ENCODE assay signal across 23 mouse cellular contexts in the genomic region with DNA sequence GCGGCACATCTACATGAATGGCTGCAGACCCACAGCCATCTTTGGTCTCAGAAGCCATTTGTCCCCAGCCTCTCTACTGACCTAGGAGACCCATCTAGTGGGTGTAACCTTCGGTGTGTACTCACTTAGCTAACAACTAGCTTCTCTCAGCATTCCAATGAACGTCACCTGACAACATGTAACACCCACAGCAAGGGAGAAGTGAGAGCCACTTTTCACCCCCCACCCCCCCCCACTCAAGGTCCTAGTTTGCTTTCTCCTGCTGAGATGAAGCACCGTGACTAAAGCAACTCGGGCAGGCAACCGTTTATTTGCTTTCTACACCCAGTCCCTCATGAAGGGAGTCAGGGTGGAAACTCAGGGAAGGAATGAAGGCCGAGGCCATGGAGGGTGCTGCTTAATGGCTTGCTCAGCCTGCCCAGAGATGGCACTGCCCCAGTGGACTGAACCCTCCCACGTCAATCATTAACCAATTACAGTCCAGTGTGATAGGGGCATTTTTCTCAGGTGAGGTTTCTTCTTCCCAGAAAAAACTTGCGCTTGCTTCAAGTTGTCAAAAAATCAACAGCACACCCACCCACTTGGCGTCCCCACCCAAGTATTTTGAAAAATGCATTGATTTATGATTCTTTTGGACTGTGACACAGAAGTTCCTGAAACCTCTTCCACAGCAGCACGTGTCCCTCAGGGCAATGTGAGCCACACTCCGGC. TPM values are rescaled to one million over a fixed set of nuclear protein-coding genes. Genes with fewer than 3 reads are reported as not detected.
DNase-seq lines count a peak whose midpoint lies in the region; ATAC-seq and TF ChIP-seq lines count a peak whose summit lies in the region.
"Had no signal": no experiment of that assay in that cellular context is flagged by ENCODE, and none has a peak within 500 bp of the region (broad histone marks: within the 10 kb centered on the region; RNA-seq: fewer than 3 reads in every experiment).

No protein-coding gene starts in this region.

- H3K4me2 ChIP-seq in embryonic facial prominence, embryonic 13.5 days, result peak overlapping the region; percentile 7
- H3K4me2 ChIP-seq: forebrain, embryonic 12.5 days; heart, embryonic 13.5 days; hindbrain, embryonic 12.5 days had no signal

- TF ChIP-seq POLR2A in kidney, adult 2 months (IDR thresholded peaks at IDR 0.05; ENCODE audit: low read depth, low read length), result no peak
- no peak for TF ChIP-seq POLR2A in liver, adult 2 months (IDR thresholded peaks at IDR 0.05; ENCODE audit: extremely low read depth, insufficient read depth, low read length)

- ATAC-seq in embryonic facial prominence, embryonic 13.5 days (ENCODE audit: insufficient number of reproducible peaks, insufficient read depth, low FRiP score, low TSS enrichment, low read depth), result no peak
- ATAC-seq: activated CD4-positive, CD25-positive, alpha-beta regulatory T cell, adult 4 months; CD4-positive, CD25-positive, alpha-beta regulatory T cell, adult 4 months; forebrain, postnatal 0 days had no signal

- H3K27ac ChIP-seq in embryonic facial prominence, embryonic 13.5 days, result 0 out of 2 replicates have a peak overlapping the region, but pooled peaks have one; percentile 60
- H3K27ac ChIP-seq in embryonic facial prominence, embryonic 10.5 days (replicated peaks), result no peak overlapping the region
- no peak overlapping the region for H3K27ac ChIP-seq in kidney, adult 2 months (ENCODE audit: insufficient read depth, low read depth, low read length)
- H3K27ac ChIP-seq in liver, adult 2 months (replicated peaks; ENCODE audit: insufficient read depth, low read depth, low read length), result no peak overlapping the region
- H3K27ac ChIP-seq: forebrain, embryonic 12.5 days; heart, embryonic 13.5 days; hindbrain, embryonic 12.5 days had no signal

- 78% methylated on average over 12 of the region's 12 CpGs for WGBS in embryonic facial prominence, embryonic 13.5 days
- WGBS in embryonic facial prominence, embryonic 10.5 days, result 87% methylated on average over 12 of the region's 12 CpGs
- WGBS in kidney, adult 2 months, result 78% methylated on average over 12 of the region's 12 CpGs
- WGBS in liver, adult 2 months, result 67% methylated on average over 12 of the region's 12 CpGs

- H3K4me1 ChIP-seq in embryonic facial prominence, embryonic 13.5 days, result peaks cover 13% of the 10 kb centered on the region; the same call in 1 of the 2 replicates
- peaks cover 15% of the 10 kb centered on the region for H3K4me1 ChIP-seq in embryonic facial prominence, embryonic 10.5 days
- no peaks in the 10 kb centered on the region for H3K4me1 ChIP-seq in kidney, adult 2 months (ENCODE audit: control insufficient read depth, insufficient read depth, low read length)
- H3K4me1 ChIP-seq in liver, adult 2 months (ENCODE audit: control insufficient read depth, insufficient read depth, low read length), result no peaks in the 10 kb centered on the region
- H3K4me1 ChIP-seq: forebrain, embryonic 12.5 days; hindbrain, embryonic 12.5 days had no signal

- H3K9me3 ChIP-seq in embryonic facial prominence, embryonic 13.5 days, result no peaks in the 10 kb centered on the region
- H3K9me3 ChIP-seq in embryonic facial prominence, embryonic 10.5 days, result no peaks in the 10 kb centered on the region
- H3K9me3 ChIP-seq: forebrain, embryonic 12.5 days; G1E; heart, embryonic 13.5 days; hindbrain, embryonic 12.5 days had no signal

- DNase-seq in embryonic facial prominence, embryonic 10.5 days (ENCODE audit: low spot score), result no peak
- DNase-seq in kidney, adult 2 months, result peak; percentile 58
- no peak for DNase-seq in kidney, postnatal 14 days
- DNase-seq in liver, adult 2 months (ENCODE audit: extremely low read depth, low read depth, low spot score), result peak; percentile 94
- DNase-seq in liver, result no peak
- peak; percentile 15 for DNase-seq in R1 (ENCODE audit: low read depth, low spot score)
- DNase-seq in adrenal gland, adult 8-10 months, result no peak
- DNase-seq: adrenal gland, postnatal 25 days; B cell, adult 2 months; cerebellum, adult 18-20 months; cerebellum, adult 9-11 months; cerebellum, postnatal 36 days; forebrain, postnatal 0 days; gastrocnemius, postnatal 36 days; heart, adult 11 months; heart, postnatal 4 days had no signal

- H3K27me3 ChIP-seq in embryonic facial prominence, embryonic 13.5 days, result no peaks in the 10 kb centered on the region
- H3K27me3 ChIP-seq in embryonic facial prominence, embryonic 10.5 days (replicated peaks; ENCODE audit: low read depth, poor library complexity, severe bottlenecking), result no peaks in the 10 kb centered on the region
- H3K27me3 ChIP-seq in kidney, adult 2 months (replicated peaks; ENCODE audit: control insufficient read depth, insufficient read depth, low read length), result no peaks in the 10 kb centered on the region
- H3K27me3 ChIP-seq in liver, adult 2 months (ENCODE audit: control insufficient read depth, insufficient read depth, low read length), result no peaks in the 10 kb centered on the region
- H3K27me3 ChIP-seq: heart, embryonic 13.5 days; hindbrain, embryonic 12.5 days had no signal

- no peaks in the 10 kb centered on the region for H3K79me2 ChIP-seq in liver, adult 2 months (ENCODE audit: control insufficient read depth, insufficient read depth, low read length)

- peaks cover 89% of the 10 kb centered on the region for H3K36me3 ChIP-seq in embryonic facial prominence, embryonic 13.5 days
- H3K36me3 ChIP-seq in embryonic facial prominence, embryonic 10.5 days (replicated peaks), result peaks cover 99% of the 10 kb centered on the region
- H3K36me3 ChIP-seq in kidney, adult 2 months (ENCODE audit: control insufficient read depth, insufficient read depth, low read length), result no peaks in the 10 kb centered on the region
- no peaks in the 10 kb centered on the region for H3K36me3 ChIP-seq in liver, adult 2 months (ENCODE audit: control insufficient read depth, insufficient read depth, low read length)

- no peak overlapping the region for H3K9ac ChIP-seq in embryonic facial prominence, embryonic 13.5 days
- H3K9ac ChIP-seq in liver, adult 2 months (ENCODE audit: low read depth, low read length), result no peak overlapping the region
- H3K9ac ChIP-seq: forebrain, embryonic 12.5 days; forebrain, postnatal 0 days; heart, embryonic 13.5 days; hindbrain, embryonic 12.5 days had no signal

- no peak overlapping the region for H3K4me3 ChIP-seq in embryonic facial prominence, embryonic 13.5 days
- H3K4me3 ChIP-seq in embryonic facial prominence, embryonic 10.5 days, result no peak overlapping the region
- H3K4me3 ChIP-seq in kidney, adult 2 months (ENCODE audit: insufficient read depth, low read depth, low read length), result no peak overlapping the region
- H3K4me3 ChIP-seq in liver, adult 2 months (ENCODE audit: insufficient read depth, low read depth, low read length), result no peak overlapping the region
- H3K4me3 ChIP-seq: forebrain, embryonic 12.5 days; heart, embryonic 13.5 days; hindbrain, embryonic 12.5 days had no signal

- no peak for TF ChIP-seq CTCF in kidney, adult 2 months (conservative IDR thresholded peaks at IDR 0.05; ENCODE audit: insufficient read depth, insufficient read length, low read depth, low read length)
- TF ChIP-seq CTCF in liver, adult 2 months (IDR thresholded peaks at IDR 0.05; ENCODE audit: low read depth, low read length), result no peak

RNA-seq across cellular contexts. Expression of gene Dpy19l3, which starts 7.4 kb away (rescaled TPM):
- polyA plus RNA-seq in embryonic facial prominence, embryonic 13.5 days (2015; fragmentation: Nextera tagmentation; extraction: Ambion mirVana), result 36.8 and 37.2 TPM in 2 replicates
- 30.6 TPM in 2 replicates for polyA plus RNA-seq in embryonic facial prominence, embryonic 10.5 days (2016; fragmentation: Nextera tagmentation; extraction: Ambion mirVana)
- polyA plus RNA-seq in kidney, adult 2 months (2012; rRNA removed), result 5.8 and 6.7 TPM in 2 replicates
- total RNA-seq in liver, adult 2 months (2014; rRNA removed), result 3.8 and 3.9 TPM in 2 replicates
- polyA plus RNA-seq in liver, adult 2 months (2012; rRNA removed), result 1.5 and 2.4 TPM in 2 replicates
- total RNA-seq in adrenal gland, adult 8-10 months (2022), result 10 to 100 TPM; 57.8 to 90.2 (median 69.7) TPM

RNA-seq across cellular contexts. Expression of gene Zfp507, which starts 56.0 kb away (rescaled TPM):
- 22.3 and 23.7 TPM in 2 replicates for polyA plus RNA-seq in embryonic facial prominence, embryonic 13.5 days (2015; fragmentation: Nextera tagmentation; extraction: Ambion mirVana)
- 19.4 and 21.2 TPM in 2 replicates for polyA plus RNA-seq in embryonic facial prominence, embryonic 10.5 days (2016; fragmentation: Nextera tagmentation; extraction: Ambion mirVana)
- 6.4 and 7.0 TPM in 2 replicates for polyA plus RNA-seq in kidney, adult 2 months (2012; rRNA removed)
- total RNA-seq in liver, adult 2 months (2014; rRNA removed), result 12.2 and 14.2 TPM in 2 replicates
- 3.6 and 4.9 TPM in 2 replicates for polyA plus RNA-seq in liver, adult 2 months (2012; rRNA removed)
- total RNA-seq in adrenal gland, adult 8-10 months (2022), result 10 to 100 TPM; 29.3 to 34.7 (median 31.4) TPM

Comparison
In these comparisons a context has a peak if more than half of its experiments do, and no peak if none do; other contexts are left out.
1. DNase-seq: peak in kidney, adult 2 months (single experiment), liver, adult 2 months (single experiment) and R1 (single experiment); none in embryonic facial prominence, embryonic 10.5 days (single experiment), kidney, postnatal 14 days (single experiment), liver (single experiment) and adrenal gland, adult 8-10 months (single experiment).